Mouse (Mus musculus): ENCODE data around the gene Ubr2.
A peak's percentile ranks its signal among the peaks of the same experiment; 100 is the strongest.

Gene Ubr2

DNA sequence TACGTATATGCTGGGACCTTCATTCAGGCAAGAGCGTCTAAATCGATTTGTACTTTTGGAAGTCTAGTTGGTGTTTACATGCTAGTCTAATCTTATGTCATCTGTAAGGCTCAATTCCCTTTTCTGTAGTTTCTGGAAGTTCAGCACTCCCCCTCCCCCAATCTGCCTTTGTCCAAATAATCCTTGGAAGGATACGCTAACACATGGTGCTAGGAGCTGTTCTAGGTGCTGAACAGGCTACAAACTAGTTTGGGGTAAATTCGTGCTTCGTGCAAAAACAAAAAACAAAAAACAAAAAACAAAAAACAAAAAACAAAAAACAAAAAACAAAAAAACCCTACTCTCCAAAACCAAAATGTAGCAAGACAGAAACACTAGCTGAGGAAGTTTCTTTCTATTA is 89.5 kb downstream of the Ubr2 start:
- no peak for DNase-seq

DNA sequence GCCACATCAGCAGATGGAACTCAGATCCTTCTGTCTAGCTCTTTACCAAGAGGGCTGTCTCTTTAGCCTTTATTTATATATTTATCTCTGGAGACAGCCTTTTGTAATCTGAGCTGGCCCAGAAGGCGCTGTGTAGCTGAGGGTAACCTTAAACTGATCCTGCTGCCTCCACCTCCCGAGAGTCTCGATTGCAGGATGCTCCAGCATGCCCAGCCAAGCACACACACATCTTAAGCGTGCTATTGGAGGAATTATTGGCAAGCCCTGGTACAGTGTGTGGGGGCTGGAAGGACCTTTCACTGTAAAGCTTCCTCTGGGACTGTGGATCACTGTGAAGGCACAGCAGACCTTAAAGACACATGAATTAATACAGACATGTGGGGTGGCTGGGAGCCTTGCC is 91.4 kb downstream of the Ubr2 start:
- no peak for DNase-seq

DNA sequence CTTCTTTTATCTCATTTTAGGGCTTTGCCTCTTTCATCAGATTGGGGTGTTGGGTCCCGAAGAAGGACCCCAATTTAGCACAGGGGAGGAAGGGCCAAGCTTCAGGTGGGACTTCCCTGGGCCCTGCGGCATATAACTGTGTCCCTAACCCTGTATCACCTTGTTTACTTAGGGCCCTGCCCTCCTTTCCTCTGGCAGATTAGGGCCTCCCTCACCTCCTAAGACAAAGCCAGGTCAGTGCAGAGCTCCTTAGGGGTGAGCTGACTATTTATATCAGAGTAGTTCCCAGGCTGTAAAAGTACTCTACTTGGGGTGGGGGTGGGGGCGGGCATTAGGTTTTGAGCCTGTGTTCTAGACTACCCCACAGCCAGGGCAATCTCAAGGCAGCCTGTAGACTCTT is 95.2 kb downstream of the Ubr2 start:
- DNase-seq = no peak

DNA sequence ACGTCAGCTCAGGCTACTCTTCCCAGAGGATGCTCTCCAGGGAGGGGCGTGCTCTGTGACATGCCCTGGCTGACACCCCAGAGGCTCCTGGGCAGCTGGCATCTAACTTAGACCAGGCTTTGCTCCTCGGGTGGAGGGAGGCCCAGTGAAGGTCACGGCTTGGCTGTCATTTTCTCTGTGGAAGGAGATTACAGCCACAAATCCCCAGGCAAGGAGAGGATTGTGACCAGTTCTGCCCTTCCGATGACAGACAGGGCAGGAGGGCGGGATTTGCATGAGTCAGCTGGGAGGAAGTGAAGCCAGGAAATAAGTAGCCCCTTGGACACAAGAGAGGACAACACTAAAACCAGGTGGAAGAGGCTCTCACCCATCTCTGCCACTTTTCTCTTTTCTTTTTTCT is 98.0 kb downstream of the Ubr2 start:
- no peak for DNase-seq

DNA sequence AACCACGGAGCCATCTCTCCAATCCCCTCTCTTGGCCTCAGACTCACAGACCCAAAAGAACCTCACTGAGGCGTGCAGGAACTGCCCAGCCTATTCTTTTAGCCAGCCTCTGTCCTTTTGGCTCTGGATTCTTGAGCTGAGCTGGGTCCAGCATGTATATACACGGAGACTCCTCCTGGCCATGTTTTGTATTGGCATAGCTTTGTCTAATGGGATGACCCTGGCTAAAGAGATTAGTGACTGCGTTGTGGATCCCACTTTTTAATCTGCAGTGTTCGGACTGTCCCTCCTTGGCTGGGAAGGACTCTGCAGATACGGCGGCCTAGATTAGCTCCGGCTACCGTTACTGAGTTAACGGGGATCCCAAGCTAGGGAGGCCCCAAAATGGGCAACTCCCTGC is 100.2 kb downstream of the Ubr2 start, which contains the start of gene Prph2:
Gene Prph2 (plus strand): TSS at position 274 of the 400 bp plus-strand sequence.
- DNase-seq = no peak

DNA sequence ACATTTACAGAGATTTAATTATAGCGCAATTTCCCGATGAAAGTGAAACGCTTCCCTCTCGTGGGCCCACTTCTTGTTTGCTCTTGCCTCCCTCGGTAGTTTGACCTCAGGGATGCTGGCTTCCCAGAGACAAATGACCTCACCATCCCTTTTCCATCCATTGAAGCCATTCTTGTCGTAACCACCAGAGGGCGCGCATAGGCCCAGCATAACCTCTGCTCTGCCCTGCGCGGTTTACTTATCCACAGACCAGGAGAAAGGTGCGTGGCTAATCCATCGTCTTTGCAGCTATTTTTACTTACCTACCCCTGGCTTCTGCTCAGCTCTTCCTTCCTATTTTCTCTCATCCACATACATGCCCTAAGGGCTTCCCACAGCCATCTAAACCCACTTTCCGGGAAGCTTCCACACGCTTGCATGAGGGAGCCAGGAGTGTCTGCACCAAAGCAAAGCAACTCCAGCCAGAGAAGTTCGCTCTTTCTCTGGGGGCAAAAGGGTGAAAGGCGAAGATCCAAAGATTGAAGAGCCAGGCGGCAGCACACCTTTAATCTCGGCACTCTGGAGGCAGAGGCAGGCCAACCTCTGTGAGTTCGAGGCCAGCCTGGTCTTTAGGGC is 106.4 kb downstream of the Ubr2 start:
- peak; percentile 84 for DNase-seq

DNA sequence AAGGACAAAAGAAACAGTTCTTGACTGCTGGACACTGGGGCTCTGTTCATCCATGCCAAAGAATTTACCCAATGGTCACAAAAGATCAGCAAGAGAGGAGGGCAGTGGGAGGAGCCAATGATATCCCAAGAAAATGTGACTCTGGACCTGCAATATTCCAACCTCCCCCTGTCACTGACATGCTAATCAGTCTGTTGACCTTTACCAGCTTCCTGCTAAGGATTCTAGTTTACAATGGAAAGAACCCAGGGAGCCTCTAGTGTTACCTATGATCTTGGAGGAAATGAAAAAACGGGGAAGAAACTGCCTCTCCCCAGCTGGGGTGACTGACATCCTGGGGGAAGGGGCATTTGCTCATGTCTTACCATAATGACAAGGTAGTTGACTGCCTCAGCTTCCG is 109.4 kb downstream of the Ubr2 start:
- no peak for DNase-seq

DNA sequence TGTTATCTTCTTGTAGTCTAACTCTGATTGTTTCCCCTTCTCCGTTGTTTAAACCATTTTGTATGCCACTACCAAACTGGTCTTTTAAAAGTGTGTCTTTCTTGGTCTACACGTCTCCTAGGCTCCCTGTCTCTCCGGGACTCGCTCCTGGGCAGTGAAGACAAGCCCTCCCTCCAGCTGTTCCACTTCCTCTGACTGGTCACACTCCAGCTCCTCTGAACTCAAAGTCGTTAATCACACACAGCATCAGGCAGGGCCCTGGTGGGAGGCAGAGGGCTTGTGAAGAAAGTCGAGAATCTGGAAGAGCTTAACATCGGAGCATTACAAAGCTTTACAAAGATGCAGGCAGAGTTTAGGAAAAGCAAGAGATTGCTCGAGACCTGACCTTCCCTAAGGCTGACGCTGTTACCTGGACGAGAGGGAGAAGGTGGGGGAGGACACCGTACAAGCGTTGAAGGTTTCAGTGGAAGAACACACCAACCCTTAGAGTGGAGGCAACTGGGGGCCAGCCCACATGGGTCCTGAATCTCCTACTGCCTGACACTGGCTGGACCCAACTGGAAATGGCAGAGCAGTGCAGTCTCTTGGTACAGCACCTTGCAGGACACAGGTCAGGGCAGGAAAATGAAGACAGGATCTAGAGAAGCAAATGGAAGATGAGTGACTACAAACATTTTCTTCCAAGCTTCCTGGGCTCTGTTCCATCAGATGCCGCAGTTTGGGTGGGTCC is 113.0 kb downstream of the Ubr2 start:
- peak; percentile 40 for DNase-seq

DNA sequence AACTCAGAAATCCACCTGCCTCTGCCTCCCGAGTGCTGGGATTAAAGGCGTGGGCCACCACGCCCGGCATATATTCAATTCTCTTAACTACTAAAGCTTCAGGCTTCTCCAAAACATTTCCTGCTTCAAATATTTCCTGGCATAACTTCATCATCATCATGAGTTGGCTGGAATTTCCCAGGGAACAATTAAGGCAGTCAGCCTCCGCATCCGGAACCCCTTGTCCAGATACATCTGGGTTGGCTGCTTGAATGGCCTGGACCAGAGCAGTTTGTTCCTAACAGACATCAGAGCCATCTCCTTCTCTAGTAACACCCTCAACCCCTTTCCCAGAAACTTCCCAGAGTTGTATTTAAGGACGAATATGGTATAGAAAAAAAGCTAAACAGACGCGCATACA is 114.9 kb downstream of the Ubr2 start:
- peak; percentile 22 for DNase-seq

DNA sequence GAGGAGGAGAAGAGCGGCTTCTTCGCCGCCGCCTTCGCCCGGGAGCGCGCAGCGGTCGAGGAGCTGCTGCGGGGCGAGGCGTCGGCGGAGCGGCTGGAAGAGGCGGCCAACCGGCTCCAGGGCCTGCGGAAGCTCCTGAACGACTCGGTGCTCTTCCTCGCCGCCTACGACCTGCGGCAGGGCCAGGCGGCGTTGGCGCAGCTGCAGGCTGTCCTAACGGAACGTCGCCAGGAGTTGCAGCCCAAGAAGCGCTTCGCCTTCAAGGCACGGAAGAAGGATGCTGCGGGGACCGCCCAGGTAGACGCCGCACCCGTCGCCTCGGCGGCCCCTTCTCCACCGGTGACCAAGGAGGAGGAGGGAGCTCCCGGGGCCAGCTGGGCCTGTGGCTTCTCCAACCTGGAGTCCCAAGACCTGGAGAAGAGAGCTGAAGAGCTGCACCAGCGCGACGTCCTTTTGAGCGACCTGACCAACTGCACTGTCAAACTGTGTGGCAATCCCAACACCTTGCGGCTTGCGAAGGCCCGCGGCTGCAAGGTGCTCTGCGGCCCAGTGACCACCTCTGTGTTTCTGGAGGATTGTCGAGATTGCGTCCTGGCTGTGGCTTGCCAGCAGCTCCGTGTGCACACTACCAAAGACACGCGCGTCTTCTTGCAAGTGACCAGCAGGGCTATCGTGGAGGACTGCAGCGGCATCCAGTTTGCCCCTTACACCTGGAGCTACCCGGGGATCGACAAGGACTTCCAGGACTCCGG is 119.3 kb downstream of the Ubr2 start:
- DNase-seq = peak; percentile 37

DNA sequence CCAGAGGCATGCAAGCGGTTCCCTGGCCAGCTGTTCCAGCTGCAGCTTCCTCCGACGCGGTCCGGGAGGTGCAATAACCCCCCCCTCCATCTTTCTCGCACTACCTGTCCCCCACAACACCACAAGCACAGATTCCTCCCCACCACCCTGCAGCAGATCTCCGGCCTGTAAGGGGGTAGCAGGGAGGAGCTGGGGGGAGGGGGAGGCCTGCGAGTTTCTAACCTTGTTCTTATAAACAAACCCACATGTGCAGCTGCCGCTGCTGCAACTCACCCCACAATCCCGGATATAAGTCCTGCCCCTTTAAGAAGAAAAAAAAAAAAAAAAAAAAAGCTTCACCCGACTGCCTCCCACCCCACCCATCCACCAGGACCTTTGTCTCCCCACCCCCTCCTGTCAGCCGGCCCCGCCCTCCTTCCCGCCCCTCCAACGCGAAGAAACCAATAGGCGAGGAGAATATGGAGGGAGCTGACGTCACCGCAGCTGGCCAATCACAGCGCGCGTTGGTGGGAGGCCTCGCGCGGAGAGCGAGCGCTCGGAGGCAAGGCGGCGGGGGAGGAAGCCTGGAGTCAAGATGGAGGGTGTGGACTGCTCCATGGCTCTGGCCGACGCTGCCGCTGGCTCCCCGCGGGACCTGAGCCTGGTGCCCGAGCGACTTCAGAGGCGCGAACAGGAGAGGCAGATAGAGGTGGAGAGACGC is 120.1 kb downstream of the Ubr2 start, which contains the start of gene Tbcc:
Gene Tbcc (plus strand): TSS at position 569 of the 700 bp plus-strand sequence.
- DNase-seq = peak; percentile 98

DNA sequence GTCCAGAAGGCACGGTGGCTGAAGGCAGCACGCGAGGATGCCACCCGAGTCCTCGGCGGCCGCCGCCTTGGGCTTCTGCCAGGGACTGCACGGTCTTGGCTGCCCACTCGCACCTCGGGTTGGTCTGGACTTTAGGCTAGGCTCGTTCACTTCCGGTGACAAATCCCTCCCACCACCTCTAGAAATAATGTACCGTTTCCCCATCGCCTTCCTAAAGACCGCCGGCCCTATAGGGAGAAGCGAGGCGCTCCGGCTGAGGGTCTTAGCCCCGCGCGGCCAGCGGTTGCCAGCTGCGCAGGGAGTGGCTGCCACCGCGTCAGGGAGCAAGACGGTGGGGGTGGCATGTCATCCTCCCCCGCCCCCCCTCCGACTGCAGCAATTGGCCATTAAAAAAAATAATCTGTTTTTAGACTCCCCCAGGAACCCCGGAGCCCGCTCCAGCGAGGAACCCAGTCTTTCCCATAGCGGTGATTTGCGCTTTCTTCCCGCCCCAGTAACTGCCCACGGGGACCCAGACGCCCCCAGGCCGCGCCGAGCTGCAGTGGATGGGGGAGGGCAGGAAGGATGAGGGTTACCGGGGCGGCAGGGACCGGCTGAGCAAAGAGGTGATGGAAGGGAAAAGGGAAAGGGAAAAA is 120.8 kb downstream of the Ubr2 start:
- peak; percentile 81 for DNase-seq

DNA sequence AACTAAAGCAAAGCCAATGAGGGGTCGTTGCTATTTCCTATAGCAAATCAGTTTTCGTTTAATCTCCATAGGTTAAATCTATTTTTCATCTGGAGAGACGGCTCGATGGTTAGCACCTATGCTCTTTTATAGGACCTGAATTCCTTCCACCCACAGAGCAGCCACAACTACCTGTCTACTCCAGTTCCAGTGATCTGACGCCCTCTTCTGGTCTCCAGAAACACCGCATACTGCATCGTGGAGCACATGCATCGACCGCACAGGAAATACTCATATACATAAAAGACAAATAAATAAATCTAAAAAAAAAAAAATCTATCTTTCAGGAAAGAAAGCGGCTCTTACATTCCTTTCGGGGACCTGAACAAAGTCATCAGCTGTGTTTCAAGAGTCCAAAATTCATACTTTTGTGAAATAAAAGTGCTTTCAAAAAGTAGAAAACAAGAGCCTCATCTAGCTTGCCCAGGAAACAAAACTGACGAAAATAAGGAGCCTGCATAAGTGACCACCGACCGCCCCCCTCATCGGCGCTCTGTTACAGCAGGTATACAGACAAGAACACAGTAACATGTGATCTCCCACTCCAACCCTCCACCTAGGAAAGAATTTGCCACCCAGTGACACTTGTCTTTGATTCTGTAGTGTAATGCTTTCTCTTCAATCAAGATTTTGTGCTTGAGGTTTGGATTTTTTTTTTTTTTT is 121.7 kb downstream of the Ubr2 start:
- DNase-seq = peak; percentile 61

DNA sequence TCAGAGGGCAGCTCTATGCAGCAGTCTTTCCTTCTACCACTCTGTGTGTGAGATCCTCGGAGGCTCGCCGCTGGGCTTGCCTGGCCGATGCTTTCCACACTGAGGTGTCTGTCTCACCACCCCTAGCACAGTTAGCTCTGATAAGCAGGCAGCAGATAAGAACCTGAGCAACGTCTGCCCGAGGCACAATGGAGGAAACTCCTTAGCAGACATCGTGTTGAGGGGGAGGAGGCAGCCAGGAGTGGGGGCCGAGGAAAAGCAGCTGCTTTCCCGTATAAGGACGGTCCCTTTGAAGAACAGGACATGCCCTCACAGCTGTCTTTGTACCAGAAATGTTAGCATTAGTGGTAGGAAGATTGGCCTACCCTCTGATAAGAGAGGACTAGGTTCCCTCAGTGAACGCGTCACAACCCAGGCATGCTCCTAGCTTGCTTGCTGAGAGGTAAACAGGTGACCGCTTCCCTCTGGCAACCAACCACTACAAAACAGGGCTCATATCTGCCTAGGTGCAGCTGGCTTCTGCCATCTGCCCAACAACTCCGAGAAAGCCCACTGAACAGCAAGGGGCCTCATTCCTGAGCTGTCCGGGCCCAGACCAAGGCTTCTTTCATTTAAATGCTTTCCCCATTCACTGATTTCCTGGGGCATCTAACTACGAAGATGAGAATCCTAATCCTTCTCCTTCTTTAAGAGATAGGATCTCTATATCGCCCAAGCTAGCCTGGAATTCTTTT is 124.3 kb downstream of the Ubr2 start:
- peak; percentile 24 for DNase-seq

DNA sequence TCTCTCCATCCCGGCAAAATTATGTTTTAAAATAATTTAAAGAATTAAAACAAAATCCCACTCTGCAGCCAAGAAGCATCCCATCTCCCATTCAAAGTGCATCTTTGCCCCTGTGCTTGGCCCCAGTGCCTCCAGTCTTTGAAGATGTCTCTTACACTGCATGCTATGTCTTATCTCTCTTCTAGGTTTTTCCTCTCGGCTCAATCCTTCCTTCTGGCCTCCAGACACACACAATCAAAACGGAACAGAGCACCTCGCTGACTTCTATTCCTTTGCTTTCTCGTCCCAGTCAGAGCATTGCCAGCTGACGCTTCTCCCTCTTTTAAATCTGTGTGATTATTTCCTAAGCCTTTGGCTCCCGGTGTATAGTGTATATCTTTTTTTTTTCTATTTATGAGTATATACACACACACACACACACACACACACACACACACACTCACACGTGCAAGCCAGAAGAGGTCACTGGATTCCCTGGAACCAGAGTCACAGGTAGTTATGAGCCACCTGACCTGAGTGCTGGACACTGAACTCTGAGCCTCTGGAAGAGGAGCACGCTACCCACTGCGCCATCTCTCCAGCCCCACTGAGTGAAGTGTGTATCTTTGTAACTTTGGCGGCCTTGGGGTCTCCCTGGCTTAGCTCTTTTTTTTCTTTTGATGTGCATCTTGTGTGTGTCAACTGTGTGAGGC is 125.0 kb downstream of the Ubr2 start:
- no peak for DNase-seq

DNA sequence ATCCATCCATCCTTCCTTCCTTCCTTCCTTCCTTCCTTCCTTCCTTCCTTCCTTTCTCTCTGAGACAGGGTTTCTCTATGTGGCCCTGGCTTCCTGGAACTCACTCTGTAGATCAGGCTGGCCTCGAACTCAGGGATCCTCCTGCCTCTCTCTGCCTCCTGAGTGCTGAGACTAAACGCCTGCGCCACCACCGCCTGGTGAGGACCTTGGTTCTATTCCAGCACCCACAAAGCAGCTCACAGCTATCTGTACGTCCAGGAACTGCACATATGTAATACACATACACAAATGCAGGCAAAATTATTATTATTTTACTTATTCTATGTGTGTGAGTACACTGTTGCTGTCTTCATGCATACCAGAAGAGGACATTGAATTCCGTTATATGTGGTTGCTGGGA is 125.6 kb downstream of the Ubr2 start:
- DNase-seq = no peak

DNA sequence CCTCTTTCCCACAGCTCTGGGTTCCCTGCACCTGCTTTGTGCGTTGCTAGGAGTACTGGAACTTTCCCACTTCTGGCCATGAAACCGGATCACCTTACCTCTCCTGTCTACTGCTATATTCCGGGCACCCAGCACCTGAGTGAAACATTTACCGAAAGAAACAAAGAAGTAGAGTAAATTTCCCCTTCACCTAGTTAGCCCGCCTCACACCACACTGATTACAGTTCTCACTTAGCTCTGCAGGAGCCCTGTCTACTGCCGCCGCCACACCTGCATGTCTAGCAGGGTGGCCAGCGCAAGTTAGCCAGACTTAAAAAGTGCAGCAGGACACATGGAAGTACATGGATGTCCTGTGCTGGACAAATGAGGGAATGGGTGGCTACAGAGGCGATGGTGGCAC is 127.2 kb downstream of the Ubr2 start:
- no peak for DNase-seq

DNA sequence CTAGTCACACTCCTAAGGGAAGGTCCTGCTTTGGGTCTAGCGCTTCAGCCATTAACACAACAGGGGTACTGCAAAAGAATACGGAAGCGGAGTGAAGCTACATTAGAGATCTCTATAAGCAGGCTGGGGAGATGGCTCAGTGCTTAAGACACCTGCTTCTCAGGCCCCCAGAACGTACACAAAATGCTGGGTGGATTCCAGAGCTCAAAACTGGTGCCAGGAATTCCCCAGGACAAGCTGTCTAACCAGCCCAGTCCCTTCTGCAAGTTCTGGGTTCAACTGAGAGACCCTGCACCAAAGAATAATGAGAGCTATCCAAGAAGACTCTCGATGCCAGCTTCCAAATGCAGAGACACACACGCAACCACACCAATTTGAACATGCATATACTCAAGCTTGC is 128.6 kb downstream of the Ubr2 start:
- DNase-seq = no peak

DNA sequence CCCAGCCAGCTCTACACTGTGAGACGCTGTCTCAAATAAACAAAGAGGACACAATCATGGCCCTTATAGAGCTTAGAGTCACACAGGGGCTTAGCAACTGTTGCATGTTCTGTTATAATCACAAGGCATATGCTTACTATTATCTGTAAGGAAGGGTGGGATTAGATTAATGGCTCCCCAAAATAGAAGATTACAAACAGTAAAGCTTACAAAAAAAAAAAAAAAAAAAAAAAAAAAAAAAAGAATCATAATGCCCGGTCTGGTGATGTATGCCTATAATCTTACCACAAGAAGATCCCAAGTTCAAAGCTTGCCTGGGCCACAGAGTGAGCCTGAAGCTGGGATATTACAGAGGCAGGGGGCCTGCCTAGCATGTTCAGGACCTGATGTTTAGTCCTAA is 130.0 kb downstream of the Ubr2 start:
- DNase-seq = no peak

DNA sequence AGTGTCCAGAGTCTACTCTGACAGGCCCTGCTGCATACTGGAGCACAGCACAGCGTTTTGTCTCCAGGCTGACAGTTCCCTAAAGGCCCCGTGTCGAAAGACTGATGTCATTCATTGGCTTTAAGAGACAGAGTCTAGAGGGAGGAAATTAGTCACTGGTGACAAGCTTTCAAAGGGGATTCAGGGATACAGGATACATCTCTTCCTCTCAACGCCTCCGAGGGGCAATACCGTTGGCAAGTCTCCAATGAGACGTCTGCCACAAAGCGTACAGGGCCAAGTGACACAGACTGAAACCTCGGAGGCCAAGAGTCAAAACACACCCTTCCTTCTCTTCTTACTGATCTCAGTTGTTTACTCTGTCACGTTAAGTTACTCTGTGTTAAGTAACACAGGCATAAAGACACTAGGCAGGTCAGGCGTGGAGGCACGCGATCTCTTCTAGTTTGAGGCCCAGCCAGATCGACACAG is 130.5 kb downstream of the Ubr2 start:
- peak; percentile 67 for DNase-seq
